Mouse (Mus musculus) G1E (cell line): ENCODE data around the gene Myl12a. TPM values are rescaled to one million over a fixed set of nuclear protein-coding genes. Genes with fewer than 3 reads are reported as not detected.
A peak's percentile ranks its signal among the peaks of the same experiment; 100 is the strongest.

Source experiments
- ATAC-seq: 2 replicates; pipeline ENCODE4 v1.8.0; 2016; ENCODE audit warnings: mild to moderate bottlenecking; ENCODE audit not compliant: insufficient number of reproducible peaks, poor library complexity, low FRiP score, severe bottlenecking; ENCODE audit errors: extremely low read depth
- DNase-seq: peaks from one replicate; pipeline ENCODE4 v3.0.0; 2012; ENCODE audit warnings: low spot score
- H3K27me3 ChIP-seq: 2 replicates; pipeline ENCODE4 v1.6.1; 2012; ENCODE audit warnings: mild to moderate bottlenecking, low read length, inconsistent platforms; ENCODE audit not compliant: insufficient read depth
- H3K36me3 ChIP-seq: replicated peaks from 2 replicates; pipeline ENCODE3; 2012; ENCODE audit warnings: mild to moderate bottlenecking, inconsistent platforms
- H3K4me1 ChIP-seq: 2 replicates; pipeline ENCODE4 v1.6.1; 2012; ENCODE audit warnings: low read depth, low read length, inconsistent platforms, mixed read lengths; ENCODE audit not compliant: insufficient read depth
- H3K4me3 ChIP-seq: 2 replicates; pipeline ENCODE4 v1.5.1; 2012; ENCODE audit warnings: low read depth, mild to moderate bottlenecking, inconsistent platforms, low read length, moderate library complexity, mixed read lengths
- H3K9me3 ChIP-seq: replicated peaks from 2 replicates; pipeline ENCODE4 v1.6.1; 2012; ENCODE audit warnings: inconsistent platforms
- CTCF ChIP-seq: IDR thresholded peaks from 2 replicates; pipeline ENCODE4 v1.5.1; 2012; ENCODE audit warnings: low read depth, low read length, inconsistent platforms, mixed read lengths
- GATA1 ChIP-seq: IDR thresholded peaks from 2 replicates; pipeline ENCODE4 v1.6.1; 2012; ENCODE audit warnings: borderline replicate concordance, low read length, inconsistent platforms, mixed read lengths
- GATA2 ChIP-seq: IDR thresholded peaks from 2 replicates; pipeline ENCODE4 v1.6.1; 2012; ENCODE audit warnings: low read depth, low read length, inconsistent platforms, borderline replicate concordance
- POLR2AphosphoS5 ChIP-seq: IDR thresholded peaks from 2 replicates; pipeline ENCODE4 v1.6.1; 2012; ENCODE audit warnings: low read depth, low read length, inconsistent platforms; ENCODE audit not compliant: insufficient replicate concordance
- TAL1 ChIP-seq: conservative IDR thresholded peaks from 2 replicates; pipeline ENCODE4 v1.6.1; 2012; ENCODE audit warnings: low read depth, low read length, inconsistent platforms, mixed read lengths
- polyA plus RNA-seq: library from polyadenylated mRNA; stranded (reverse); fragments of >175 nt; gene quantifications from 2 replicates; pipeline ENCODE4 v1.2.3, GENCODE M21; 2012
- total RNA-seq, 2 experiments: library from RNA; stranded (forward) in 1 of 2; stranded (reverse) in 1 of 2; fragments of 200-1000 nt in 1 of 2; fragments of >200 nt in 1 of 2; fragmentation: Nextera tagmentation in 1 of 2; gene quantifications; 2 replicates each; pipeline ENCODE4 v1.2.3; 2014 to 2017

Gene Myl12a
- total and polyA plus RNA-seq, 3 experiments: 76.2 to 225 (median 145) TPM

DNA sequence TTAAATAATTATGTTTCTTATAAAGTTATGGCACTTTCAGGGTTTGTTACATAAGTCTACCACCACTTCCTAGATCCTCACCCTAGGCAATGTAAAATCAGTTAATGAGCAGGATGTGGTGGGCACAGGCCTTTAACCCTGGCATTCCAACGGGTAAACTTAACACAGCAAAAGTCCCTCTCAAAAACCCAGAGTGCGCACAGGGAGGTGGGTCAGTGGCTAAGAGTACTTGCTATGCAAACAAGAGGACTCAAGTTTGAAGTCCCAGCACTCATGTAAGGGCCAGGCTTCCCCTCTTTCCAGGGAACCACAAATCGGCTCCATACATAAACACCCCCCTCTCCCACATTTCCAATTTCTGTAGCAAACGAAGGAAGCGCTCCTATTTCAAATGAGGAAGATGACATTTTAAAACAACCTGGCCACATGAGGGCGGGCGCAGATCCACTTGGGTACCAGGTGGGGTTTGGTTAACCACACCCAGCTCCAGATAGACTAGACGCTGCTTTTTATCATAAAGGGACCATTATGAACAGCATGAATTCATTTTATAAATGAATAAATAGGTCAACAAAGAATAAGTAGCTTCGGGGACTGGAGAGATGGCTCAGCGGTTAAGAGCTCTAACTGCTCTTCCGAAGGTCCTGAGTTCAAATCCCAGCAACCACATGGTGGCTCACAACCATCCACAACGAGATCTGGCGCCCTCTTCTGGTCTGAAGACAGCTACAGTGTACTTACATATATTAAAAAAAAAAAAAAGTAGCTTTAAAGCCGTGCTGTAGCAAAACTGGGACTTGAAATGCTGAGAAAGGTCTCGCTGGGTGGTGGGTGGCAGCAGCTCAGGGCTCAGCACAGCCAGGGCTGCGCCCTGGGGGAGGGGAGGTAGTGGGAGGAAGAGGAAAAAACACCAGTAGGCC, 10.7 kb downstream of the Myl12a start:
- no peak for ATAC-seq
- Histone ChIP-seq H3K36me3 (peaks cover 73% of the 10 kb centered on the region), H3K9me3 (no peaks in the 10 kb centered on the region), H3K4me3 (no peak overlapping the region), H3K27me3 (no peaks in the 10 kb centered on the region), H3K4me1 (peaks cover 36% of the 10 kb centered on the region)
- TF ChIP-seq CTCF (no peak), TAL1 (no peak), GATA1 (no peak), GATA2 (no peak), POLR2AphosphoS5 (no peak)
- DNase-seq: no peak

GRCm38 (mm10) chr17:70990403-70991303, 12.0 kb downstream of the Myl12a start:
- Histone ChIP-seq H3K27me3 (no peaks in the 10 kb centered on the region), H3K4me1 (peaks cover 36% of the 10 kb centered on the region), H3K9me3 (no peaks in the 10 kb centered on the region), H3K4me3 (peak overlapping the region; percentile 97), H3K36me3 (peaks cover 75% of the 10 kb centered on the region)
- DNase-seq: peak; percentile 82
- ATAC-seq: peak; percentile 69
- TF ChIP-seq GATA2 (no peak), TAL1 (no peak), CTCF (no peak), POLR2AphosphoS5 (no peak), GATA1 (no peak)

- Histone ChIP-seq H3K4me1 (peaks cover 39% of the 10 kb centered on the region), H3K9me3 (no peaks in the 10 kb centered on the region), H3K27me3 (no peaks in the 10 kb centered on the region), H3K4me3 (peak overlapping the region; percentile 97), H3K36me3 (peaks cover 76% of the 10 kb centered on the region)
- no peak for TF ChIP-seq CTCF
- no peak for TF ChIP-seq GATA1
- TF ChIP-seq TAL1: no peak
- no peak for TF ChIP-seq POLR2AphosphoS5
- TF ChIP-seq GATA2: no peak
- ATAC-seq: peak; percentile 35; the same call in 1 of the 2 replicates
- peak; percentile 44 for DNase-seq
Measured at GRCm38 (mm10) chr17:70989991-70990390, 12.7 kb downstream of the Myl12a start.

DNA sequence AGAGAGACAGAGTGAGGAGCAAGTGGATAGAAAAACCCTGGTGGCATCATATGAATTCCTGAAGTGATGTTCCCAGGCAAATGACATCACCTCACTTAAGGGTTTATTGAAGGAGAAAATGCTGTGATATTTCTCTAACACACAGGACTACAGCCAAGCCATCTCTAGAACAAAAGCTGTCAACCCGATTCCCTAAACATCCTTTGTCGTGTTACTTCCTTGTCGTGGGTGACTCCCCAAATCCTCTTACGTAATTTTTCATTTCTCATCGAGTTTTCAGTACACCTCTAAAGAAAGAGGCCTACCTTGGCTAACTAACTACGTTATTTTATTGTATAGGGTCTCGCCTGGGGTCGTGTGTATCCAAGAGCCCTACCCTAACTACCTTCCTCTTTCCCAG, 13.2 kb downstream of the Myl12a start:
- Histone ChIP-seq H3K27me3 (no peaks in the 10 kb centered on the region), H3K4me1 (peaks cover 35% of the 10 kb centered on the region), H3K4me3 (peak overlapping the region; percentile 97), H3K36me3 (peaks cover 74% of the 10 kb centered on the region), H3K9me3 (no peaks in the 10 kb centered on the region)
- DNase-seq (no peak), ATAC-seq (no peak)
- TF ChIP-seq GATA2 (no peak), TAL1 (no peak), CTCF (no peak), GATA1 (no peak), POLR2AphosphoS5 (no peak)

DNA sequence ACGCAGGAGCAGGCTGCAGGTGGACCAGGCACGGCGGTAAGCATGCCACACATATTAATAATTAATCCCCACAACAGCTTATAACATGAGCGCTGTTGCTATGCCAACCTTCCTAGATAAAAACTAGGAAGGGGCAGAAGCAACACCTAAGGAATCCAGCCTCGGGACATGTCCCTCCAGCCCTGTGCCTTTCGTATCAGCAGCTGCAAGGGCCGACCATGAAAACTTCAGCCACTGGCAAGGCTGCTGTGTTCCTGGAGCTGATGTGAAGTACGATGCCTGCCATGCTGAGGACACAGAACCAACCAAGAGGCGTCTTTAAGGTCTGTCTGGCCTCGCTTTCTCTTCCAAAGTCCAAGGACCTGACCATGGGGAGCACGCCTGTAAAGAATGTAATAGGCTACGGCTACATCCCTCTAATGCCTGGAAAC, 14.3 kb downstream of the Myl12a start:
- H3K4me1 ChIP-seq: peaks cover 34% of the 10 kb centered on the region
- H3K36me3 ChIP-seq: peaks cover 72% of the 10 kb centered on the region
- ATAC-seq: no peak

More for the DNA sequence above, 14.3 kb downstream of the Myl12a start:
- Histone ChIP-seq H3K4me3 (peak overlapping the region; percentile 2; the same call in 1 of the 2 replicates), H3K9me3 (no peaks in the 10 kb centered on the region), H3K27me3 (no peaks in the 10 kb centered on the region)
- DNase-seq: no peak
- TF ChIP-seq GATA1 (no peak), POLR2AphosphoS5 (no peak), CTCF (no peak), GATA2 (no peak)
